Mouse (Mus musculus) heart, postnatal 10 days (tissue): ENCODE measurements around the gene Dpy19l3. TPM values are rescaled to one million over a fixed set of nuclear protein-coding genes. Genes with fewer than 3 reads are reported as not detected.

Experiments
- DNase-seq, 2 experiments: peaks; one replicate each; pipeline ENCODE4 v3.0.0; 2021
- intact Hi-C: fragments of 180-260 bp; cut with DNase I; formaldehyde crosslinking; loops from one replicate; pipeline ENCODE4 v1.15.1; 2025
- total RNA-seq, 2 experiments: library from RNA; stranded (reverse); gene quantifications; 2 replicates each; pipeline ENCODE4 v1.2.3; 2021

The Dpy19l3 gene
- total RNA-seq: 1 to 10 TPM; 8.9 to 9.0 TPM

- intact Hi-C loops: no loop called here
- peak; percentile 89 to 91 for DNase-seq
These were observed at the start of gene Dpy19l3 for GRCm38 (mm10) chr7:35754033-35754885. Dpy19l3 (minus strand) TSS chr7:35754454.

GRCm38 (mm10) chr7:35802906-35803595 lies 48.8 kb upstream of the Dpy19l3 start, which contains the start of gene Zfp507:
Zfp507 (minus strand) TSS chr7:35803003.
- DNase-seq: peak; percentile 87 to 91
- intact Hi-C loops: no loop called here

GRCm38 (mm10) chr7:35802201-35802905 lies 48.1 kb upstream of the Dpy19l3 start:
- no peak for DNase-seq
- intact Hi-C loops: no loop called here

GRCm38 (mm10) chr7:35796123-35796522 lies 41.9 kb upstream of the Dpy19l3 start:
- intact Hi-C loops: no loop called here

GRCm38 (mm10) chr7:35794145-35794664 lies 40.0 kb upstream of the Dpy19l3 start:
- intact Hi-C loops: loop anchor here (5.0 kb wide), 1 partner anchor 1563 kb away; no protein-coding TSS in a partner anchor
- no peak for DNase-seq

More at GRCm38 (mm10) chr7:35796123-35796522, 41.9 kb upstream of the Dpy19l3 start:
- DNase-seq: peak; percentile 25 to 28

DNA sequence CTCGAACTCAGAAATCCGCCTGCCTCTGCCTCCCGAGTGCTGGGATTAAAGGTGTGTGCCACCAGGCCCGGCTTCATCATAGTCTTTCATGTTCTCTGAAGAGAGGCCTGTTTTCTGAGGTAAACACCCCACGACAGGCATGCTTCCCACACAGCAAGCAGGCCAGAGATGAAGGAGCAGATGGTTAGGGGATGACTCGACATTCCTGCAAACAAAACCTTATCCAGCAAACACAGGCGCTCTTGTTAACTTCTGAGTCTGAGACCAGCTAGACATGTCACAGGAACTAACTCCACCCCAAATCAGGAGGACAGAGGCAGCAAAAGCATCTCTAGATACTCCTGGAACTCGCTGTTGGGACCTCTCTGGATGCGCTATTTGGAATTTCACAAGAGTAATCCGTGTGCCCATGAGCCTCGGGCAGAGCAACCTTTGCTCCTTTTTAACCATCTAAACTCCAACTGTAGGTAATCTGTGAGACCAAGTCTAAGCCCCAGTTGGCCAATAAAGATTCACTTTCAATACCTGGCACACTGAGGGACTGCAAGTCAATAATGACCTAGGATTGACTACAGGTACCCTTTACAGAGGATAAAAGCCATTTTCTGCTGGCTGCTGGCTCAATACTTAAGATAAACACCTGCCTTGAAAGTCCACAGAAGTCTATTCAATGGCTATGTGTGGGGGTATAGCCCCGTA lies 38.0 kb upstream of the Dpy19l3 start:
- DNase-seq: no peak
- intact Hi-C loops: loop anchor here (5.0 kb wide), 1 partner anchor 1565 kb away; no protein-coding TSS in a partner anchor

- DNase-seq: no peak
- intact Hi-C loops: loop anchor here (5.0 kb wide), 1 partner anchor 1566 kb away; no protein-coding TSS in a partner anchor
These were observed 36.7 kb upstream of the Dpy19l3 start for GRCm38 (mm10) chr7:35790926-35791325.

GRCm38 (mm10) chr7:35790201-35790600 lies 35.9 kb upstream of the Dpy19l3 start:
- intact Hi-C loops: loop anchor here (5.0 kb wide), 1 partner anchor 1567 kb away; no protein-coding TSS in a partner anchor
- DNase-seq: peak; percentile 8 to 27

DNA sequence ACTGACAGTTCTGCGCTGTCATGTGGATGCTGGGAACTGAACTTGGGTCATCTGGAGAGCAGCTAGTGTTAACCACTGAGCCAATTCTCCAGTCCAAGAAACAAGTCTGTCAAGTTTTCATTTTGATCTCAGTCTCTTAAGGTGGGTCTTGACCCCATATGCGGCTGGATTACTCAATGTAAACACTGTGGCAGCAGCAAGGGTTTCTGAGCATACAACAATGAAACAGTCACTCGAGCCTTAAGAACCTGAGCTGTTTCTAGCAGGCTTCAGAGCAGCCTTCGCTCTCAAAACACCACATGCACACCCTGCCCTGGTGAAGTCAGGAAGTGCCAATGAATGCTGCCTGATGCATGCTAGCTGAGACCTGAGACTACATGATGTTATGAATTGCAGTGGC lies 31.3 kb upstream of the Dpy19l3 start:
- intact Hi-C loops: no loop called here
- no peak for DNase-seq

GRCm38 (mm10) chr7:35782252-35782651 lies 28.0 kb upstream of the Dpy19l3 start:
- intact Hi-C loops: no loop called here
- no peak for DNase-seq

DNA sequence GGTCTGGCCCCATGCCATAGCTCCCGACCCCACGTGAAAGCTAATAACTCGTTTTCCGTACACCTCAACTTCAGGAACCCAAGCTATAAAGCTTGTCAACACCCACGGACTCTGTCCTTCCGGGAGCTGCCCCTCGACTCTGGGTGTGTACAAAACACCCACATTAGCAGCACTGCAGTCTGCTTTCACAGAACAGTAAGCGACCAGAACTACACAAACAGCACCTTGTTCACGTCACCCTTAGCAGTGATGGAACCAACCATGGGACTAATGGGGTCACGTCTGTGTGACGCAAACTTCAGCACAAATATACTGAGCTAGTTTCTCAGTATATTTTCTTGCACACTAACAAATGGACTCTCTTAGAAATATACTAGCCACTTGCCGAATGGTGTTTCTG lies 19.9 kb upstream of the Dpy19l3 start:
- no peak for DNase-seq
- intact Hi-C loops: no loop called here

- no peak for DNase-seq
- intact Hi-C loops: no loop called here
These were observed 18.1 kb upstream of the Dpy19l3 start for GRCm38 (mm10) chr7:35772347-35772746.

- DNase-seq: no peak
- intact Hi-C loops: no loop called here
These were observed 16.9 kb upstream of the Dpy19l3 start for GRCm38 (mm10) chr7:35771106-35771505.

- DNase-seq: no peak
- intact Hi-C loops: no loop called here
These were observed 15.9 kb upstream of the Dpy19l3 start for GRCm38 (mm10) chr7:35770122-35770521.

- intact Hi-C loops: no loop called here
- no peak for DNase-seq
These were observed 10.2 kb upstream of the Dpy19l3 start for GRCm38 (mm10) chr7:35764461-35764860.

- DNase-seq: no peak
- intact Hi-C loops: no loop called here
These were observed 7.5 kb upstream of the Dpy19l3 start for GRCm38 (mm10) chr7:35761801-35762200.

- intact Hi-C loops: no loop called here
- DNase-seq: peak in 1 of 2 experiments; percentile 14
These were observed 5.3 kb upstream of the Dpy19l3 start for GRCm38 (mm10) chr7:35759602-35760001.

GRCm38 (mm10) chr7:35756510-35757440 lies 2.5 kb upstream of the Dpy19l3 start:
- intact Hi-C loops: no loop called here
- DNase-seq: peak in 1 of 2 experiments; percentile 11

GRCm38 (mm10) chr7:35754886-35755168 lies 573 bp upstream of the Dpy19l3 start:
- DNase-seq: no peak
- intact Hi-C loops: no loop called here
